Mouse (Mus musculus) brown adipose tissue, adult 24 weeks (tissue): Measurements from ENCODE around the gene Lrrn4. TPM values are rescaled to one million over a fixed set of nuclear protein-coding genes. Genes with fewer than 3 reads are reported as not detected.

Source experiments
- H3K27ac ChIP-seq: fragments of 200-500 bp; replicated peaks from 2 replicates; pipeline ENCODE4 v1.5.1; 2012; ENCODE audit warnings: low read depth, mild to moderate bottlenecking, low read length
- H3K4me1 ChIP-seq: fragments of 200-500 bp; 2 replicates; pipeline ENCODE4 v1.6.1; 2012; ENCODE audit warnings: low read length, mixed read lengths; ENCODE audit not compliant: control insufficient read depth, insufficient read depth, insufficient read length
- H3K4me3 ChIP-seq: fragments of 200-500 bp; 2 replicates; pipeline ENCODE4 v1.5.1; 2012; ENCODE audit warnings: low read depth, mild to moderate bottlenecking, low read length, moderate library complexity; ENCODE audit not compliant: insufficient read depth
- polyA plus RNA-seq: library from polyadenylated mRNA; stranded (reverse); fragments of >200 nt; gene quantifications from 2 replicates; pipeline ENCODE4 v1.2.4, GENCODE M21; 2012; ENCODE audit not compliant: missing spikeins, insufficient read depth, insufficient read length

Gene Lrrn4
- polyA plus RNA-seq, 1 experiment, result 1.4 TPM

DNA sequence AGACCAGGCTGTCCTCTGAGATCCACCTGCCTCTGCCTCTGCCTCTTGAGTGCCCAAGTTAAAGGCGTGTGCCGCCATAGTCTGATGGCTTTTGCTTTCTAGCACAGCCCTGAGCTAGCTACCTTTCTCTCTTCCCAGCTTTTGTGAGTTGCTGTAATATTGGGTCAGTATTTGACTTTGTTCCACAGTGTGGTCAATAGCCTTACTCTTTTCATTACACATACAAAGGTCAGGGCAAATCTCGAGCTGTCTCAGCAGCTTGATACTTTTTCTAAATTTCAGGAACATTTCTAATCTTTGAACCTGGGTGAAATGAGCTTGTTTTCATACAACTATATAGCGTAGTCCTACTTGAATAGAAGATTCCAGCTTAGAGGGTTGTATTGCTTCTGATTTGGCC, 32.3 kb downstream of the Lrrn4 start:
- Histone ChIP-seq H3K4me1 (peaks cover 2% of the 10 kb centered on the region; the same call in 1 of the 2 replicates), H3K4me3 (peak overlapping the region; percentile 99), H3K27ac (peak overlapping the region; percentile 88)

DNA sequence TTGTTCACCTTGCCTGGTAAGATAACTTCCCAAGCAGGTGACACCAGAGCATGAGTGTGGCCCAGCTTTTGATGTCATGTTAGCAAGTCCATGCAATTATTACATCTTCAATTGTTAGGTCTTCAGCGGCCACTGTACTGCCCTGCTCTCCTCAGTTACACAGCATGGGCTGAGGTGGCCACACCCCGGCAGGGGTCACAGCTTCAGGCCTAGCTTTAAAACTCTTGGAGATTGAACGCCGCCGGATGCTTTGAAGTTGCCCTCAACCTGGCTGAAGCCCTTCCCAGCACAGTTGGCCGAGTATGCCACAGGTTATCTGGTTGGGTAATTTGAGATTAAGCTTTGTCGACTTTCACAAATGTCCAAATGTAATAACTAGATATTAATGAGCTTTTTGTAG, 33.1 kb downstream of the Lrrn4 start:
- Histone ChIP-seq H3K4me3 (peak overlapping the region; percentile 99), H3K4me1 (peaks cover 2% of the 10 kb centered on the region; the same call in 1 of the 2 replicates), H3K27ac (peak overlapping the region; percentile 88)

DNA sequence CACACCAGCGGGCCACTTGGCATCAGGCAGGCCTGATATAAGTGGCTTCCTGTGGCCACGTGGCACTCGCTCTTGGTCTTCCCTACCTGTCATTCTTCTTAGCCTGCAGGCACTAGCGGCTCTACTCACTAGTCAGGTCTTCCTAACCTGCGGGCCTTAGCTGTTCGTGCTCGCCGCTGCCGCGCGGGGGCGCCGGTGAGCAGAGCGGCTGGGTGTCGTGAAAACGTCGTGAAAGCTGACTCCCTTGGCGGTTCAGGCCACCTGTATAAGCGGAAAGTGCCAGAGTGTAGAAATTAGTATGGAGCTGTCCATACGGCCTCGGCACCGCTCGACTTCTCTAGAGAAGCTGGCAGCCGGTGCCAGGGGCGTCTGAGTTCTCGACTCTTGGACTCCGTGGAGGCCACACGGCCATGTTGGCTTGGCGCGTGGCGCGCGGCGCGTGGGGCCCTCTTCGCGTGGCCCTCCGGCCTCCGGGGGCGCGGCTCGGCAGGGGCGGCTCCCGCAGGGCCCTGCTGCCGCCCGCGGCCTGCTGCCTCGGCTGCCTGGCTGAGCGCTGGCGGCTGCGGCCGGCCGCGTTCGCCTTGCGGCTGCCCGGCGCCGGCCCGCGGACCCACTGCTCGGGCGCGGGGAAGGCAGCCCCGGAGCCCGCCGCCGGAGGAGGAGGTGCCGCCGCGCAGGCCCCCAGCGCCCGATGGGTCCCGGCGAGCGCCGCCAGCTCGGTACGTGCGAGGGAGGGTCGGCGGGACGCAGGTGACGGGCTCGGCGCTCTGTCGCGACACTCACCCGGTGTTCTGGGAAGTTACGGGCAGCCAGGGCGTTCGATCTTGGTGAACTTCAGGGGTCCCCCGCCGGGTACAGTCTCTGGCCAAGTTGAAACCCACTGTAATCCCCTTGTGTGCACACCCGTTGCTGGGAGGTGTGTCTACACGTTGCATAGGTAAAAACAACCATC, 34.0 kb downstream of the Lrrn4 start, which contains the start of gene Crls1:
Gene Crls1 (plus strand): TSS at position 260 of the 952 bp plus-strand sequence.
- H3K4me3 ChIP-seq, result peak within 1 kb of the TSS; percentile 99
- peak within 1 kb of the TSS; percentile 88 for H3K27ac ChIP-seq
- H3K4me1 ChIP-seq, result no peaks in the 10 kb centered on the region; the same call in 1 of the 2 replicates

DNA sequence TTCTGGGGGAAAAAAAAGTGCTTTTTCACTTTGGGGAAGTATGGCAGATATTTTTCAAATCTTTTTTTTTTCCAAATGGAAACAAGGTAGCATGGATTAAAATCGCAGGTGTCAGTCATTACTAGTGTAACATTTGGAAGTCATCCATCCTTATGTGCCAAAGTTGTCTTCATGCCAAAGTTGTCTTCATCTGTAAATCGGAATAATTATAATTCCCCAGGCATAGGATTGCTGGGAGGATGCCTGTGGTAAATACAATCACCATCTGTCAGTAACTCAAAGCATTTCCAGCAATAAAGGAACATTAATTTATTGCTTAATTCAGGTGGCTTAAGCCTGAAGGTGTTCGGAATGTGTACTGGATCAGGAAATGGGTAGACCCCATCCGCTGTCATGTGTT, 39.6 kb downstream of the Lrrn4 start:
- Histone ChIP-seq H3K4me1 (no peaks in the 10 kb centered on the region), H3K4me3 (no peak overlapping the region), H3K27ac (no peak overlapping the region)

Other genes with a start within 250 kb of the Lrrn4 start
- 3.6 and 6.7 TPM in 2 replicates for gene Shld1, start 194.0 kb downstream of the Lrrn4 start, polyA plus RNA-seq
- gene Chgb, start 99.6 kb downstream of the Lrrn4 start, polyA plus RNA-seq, result not detected in 2 replicates
- 8.6 and 10.0 TPM in 2 replicates for gene Trmt6, start 64.8 kb downstream of the Lrrn4 start, polyA plus RNA-seq
- gene Mcm8, start 64.8 kb downstream of the Lrrn4 start, polyA plus RNA-seq, result 2.7 and 3.4 TPM in 2 replicates
- 277 and 328 TPM in 2 replicates for gene Crls1, start 34.2 kb downstream of the Lrrn4 start, polyA plus RNA-seq
- gene Fermt1, start 65.0 kb upstream of the Lrrn4 start, polyA plus RNA-seq, result not detected in 2 replicates